Mouse (Mus musculus) MEL (cell line): ENCODE results near the gene Pick1.

Source experiments
- CTCF ChIP-seq, 3 experiments: IDR thresholded peaks in 2 of 3; conservative IDR thresholded peaks in 1 of 3; 2 replicates each; pipeline ENCODE4 v1.5.1; 2011 to 2012; ENCODE audit warnings: low read length in 3 of 3, low read depth in 2 of 3, mild to moderate bottlenecking in 2 of 3, improper control_type of control experiment in 1 of 3, inconsistent platforms in 1 of 3, mixed read lengths in 1 of 3, moderate library complexity in 1 of 3; ENCODE audit not compliant: control insufficient read depth in 1 of 3, insufficient read depth in 1 of 3, poor library complexity in 1 of 3, severe bottlenecking in 1 of 3
- EP300 ChIP-seq, 2 experiments: IDR thresholded peaks; 2 replicates each; pipeline ENCODE4 v1.6.1; 2011; ENCODE audit warnings: improper control_type of control experiment in 2 of 2, low read length in 2 of 2, low read depth in 1 of 2, mild to moderate bottlenecking in 1 of 2
- ETS1 ChIP-seq: IDR thresholded peaks from 2 replicates; pipeline ENCODE4 v1.6.1; 2012; ENCODE audit warnings: low read depth, mild to moderate bottlenecking, inconsistent platforms, low read length, improper control_type of control experiment, moderate library complexity
- HCFC1 ChIP-seq: IDR thresholded peaks from 2 replicates; pipeline ENCODE4 v1.6.1; 2012; ENCODE audit warnings: low read depth, mild to moderate bottlenecking, inconsistent platforms, low read length, improper control_type of control experiment, moderate library complexity
- KAT2A ChIP-seq: conservative IDR thresholded peaks from 2 replicates; pipeline ENCODE4 v1.6.1; 2012; ENCODE audit warnings: low read depth, low read length, improper control_type of control experiment, inconsistent platforms
- MYC ChIP-seq: IDR thresholded peaks from 2 replicates; pipeline ENCODE4 v1.6.1; 2011; ENCODE audit warnings: low read depth, mild to moderate bottlenecking, low read length, improper control_type of control experiment, moderate library complexity
- POLR2A ChIP-seq, 2 experiments: IDR thresholded peaks; 2 replicates each; pipeline ENCODE4 v1.6.1; 2011 to 2012; ENCODE audit warnings: low read length in 2 of 2, mild to moderate bottlenecking in 2 of 2, control low read depth in 1 of 2, improper control_type of control experiment in 1 of 2, low read depth in 1 of 2, moderate library complexity in 1 of 2; ENCODE audit not compliant: control insufficient read depth in 1 of 2, insufficient read depth in 1 of 2, poor library complexity in 1 of 2
- RAD21 ChIP-seq: IDR thresholded peaks from 2 replicates; pipeline ENCODE4 v1.6.1; 2011; ENCODE audit warnings: mild to moderate bottlenecking, low read depth, low read length, improper control_type of control experiment
- USF1 ChIP-seq: IDR thresholded peaks from 2 replicates; pipeline ENCODE4 v1.6.1; 2014; ENCODE audit warnings: low read depth, mild to moderate bottlenecking, inconsistent platforms, low read length, improper control_type of control experiment, moderate library complexity
- ZC3H11A ChIP-seq: IDR thresholded peaks from 2 replicates; pipeline ENCODE4 v1.6.1; 2012; ENCODE audit warnings: low read depth, mild to moderate bottlenecking, inconsistent platforms, low read length, improper control_type of control experiment

- TF ChIP-seq POLR2A (IDR thresholded peaks at IDR 0.05; ENCODE audit: control insufficient read depth in 1 of 2, insufficient read depth in 1 of 2, low read depth in 1 of 2, low read length in 2 of 2, poor library complexity in 1 of 2) (no peak), MYC (no peak), ETS1 (no peak), USF1 (no peak), HCFC1 (no peak), CTCF (IDR thresholded peaks at IDR 0.05 in 2 of 3, conservative IDR thresholded peaks at IDR 0.05 in 1 of 3; ENCODE audit: control insufficient read depth in 1 of 3, insufficient read depth in 1 of 3, low read depth in 2 of 3, low read length in 3 of 3, poor library complexity in 1 of 3, severe bottlenecking in 1 of 3) (no peak), EP300 (IDR thresholded peaks at IDR 0.05; ENCODE audit: low read depth in 1 of 2, low read length in 2 of 2) (no peak), KAT2A (no peak), ZC3H11A (no peak), RAD21 (no peak)
Measured at GRCm38 (mm10) chr15:79262375-79262774, 33.4 kb downstream of the Pick1 start.
